Mouse (Mus musculus) ES-E14 (cell line): ENCODE results near the gene Gm45194. TPM values are rescaled to one million over a fixed set of nuclear protein-coding genes. Genes with fewer than 3 reads are reported as not detected.

ENCODE experiments used
- DNase-seq: peaks from one replicate; pipeline ENCODE4 v3.0.0-alpha.2; 2013; ENCODE audit warnings: low read depth, low spot score
- H3K27ac ChIP-seq: 2 replicates; pipeline ENCODE4 v1.5.1; 2012; ENCODE audit warnings: low read depth, mild to moderate bottlenecking, low read length, moderate library complexity, mixed read lengths; ENCODE audit not compliant: poor library complexity, insufficient read depth, severe bottlenecking
- H3K36me3 ChIP-seq: 2 replicates; pipeline ENCODE4 v1.6.1; 2012; ENCODE audit warnings: mild to moderate bottlenecking, low read length, moderate library complexity, mixed read lengths; ENCODE audit not compliant: control insufficient read depth, poor library complexity, insufficient read depth, severe bottlenecking
- H3K4me1 ChIP-seq, 2 experiments: fragments of 150-350 bp in 1 of 2; sonication (generic) in 1 of 2; 2 replicates each; pipeline ENCODE4 v1.6.1; 2012; ENCODE audit warnings: low read length in 2 of 2, mild to moderate bottlenecking in 1 of 2, mixed read lengths in 1 of 2; ENCODE audit not compliant: control insufficient read depth in 2 of 2, insufficient read depth in 2 of 2, poor library complexity in 1 of 2
- H3K4me3 ChIP-seq, 2 experiments: fragments of 150-350 bp in 1 of 2; sonication (generic) in 1 of 2; 2 replicates each; pipeline ENCODE4 v1.5.1; 2012; ENCODE audit warnings: low read length in 2 of 2, low read depth in 1 of 2, mild to moderate bottlenecking in 1 of 2, mixed read lengths in 1 of 2; ENCODE audit not compliant: insufficient read depth in 1 of 2, poor library complexity in 1 of 2, severe bottlenecking in 1 of 2
- H3K9ac ChIP-seq: 2 replicates; pipeline ENCODE4 v1.6.1; 2012; ENCODE audit warnings: low read depth, mild to moderate bottlenecking, low read length, mixed read lengths; ENCODE audit not compliant: poor library complexity, insufficient read depth, severe bottlenecking
- H3K9me3 ChIP-seq: fragments of 150-350 bp; sonication (generic); 2 replicates; pipeline ENCODE4 v1.6.1; 2012; ENCODE audit warnings: low read depth, mild to moderate bottlenecking, low read length; ENCODE audit not compliant: control insufficient read depth, insufficient read depth
- CHD2 ChIP-seq: IDR thresholded peaks from 2 replicates; pipeline ENCODE4 v1.6.1; 2014; ENCODE audit warnings: mild to moderate bottlenecking, low read depth, low read length, inconsistent platforms
- HCFC1 ChIP-seq: IDR thresholded peaks from 2 replicates; pipeline ENCODE4 v1.6.1; 2012; ENCODE audit warnings: low read length, inconsistent platforms, borderline replicate concordance; ENCODE audit not compliant: insufficient read depth
- MAFK ChIP-seq: IDR thresholded peaks from 2 replicates; pipeline ENCODE4 v1.6.1; 2014; ENCODE audit warnings: mild to moderate bottlenecking, low read depth, low read length, inconsistent platforms; ENCODE audit not compliant: insufficient read depth
- ZC3H11A ChIP-seq: IDR thresholded peaks from 2 replicates; pipeline ENCODE4 v1.6.1; 2012; ENCODE audit warnings: low read depth, mild to moderate bottlenecking, inconsistent platforms, low read length, borderline replicate concordance
- ZNF384 ChIP-seq: IDR thresholded peaks from 2 replicates; pipeline ENCODE4 v1.6.1; 2012; ENCODE audit warnings: low read depth, low read length, inconsistent platforms
- in situ Hi-C, 2 experiments: fragments of 600-800 bp; cut with MboI; formaldehyde crosslinking; loops; one replicate each; pipeline ENCODE4 v1.15.1; 2025; ENCODE audit warnings: low sequenced_read_pairs in 2 of 2, inconsistent platforms in 1 of 2; ENCODE audit not compliant: unreplicated experiment in 2 of 2
- total RNA-seq: library from RNA; depleted of rRNA; stranded (reverse); fragments of 300-350 nt; gene quantifications from 2 replicates; pipeline ENCODE4 v1.2.3, GENCODE M21; 2012; rRNA removed

The Gm45194 gene
- total RNA-seq: 0.21 and 0.36 TPM in 2 replicates

DNA sequence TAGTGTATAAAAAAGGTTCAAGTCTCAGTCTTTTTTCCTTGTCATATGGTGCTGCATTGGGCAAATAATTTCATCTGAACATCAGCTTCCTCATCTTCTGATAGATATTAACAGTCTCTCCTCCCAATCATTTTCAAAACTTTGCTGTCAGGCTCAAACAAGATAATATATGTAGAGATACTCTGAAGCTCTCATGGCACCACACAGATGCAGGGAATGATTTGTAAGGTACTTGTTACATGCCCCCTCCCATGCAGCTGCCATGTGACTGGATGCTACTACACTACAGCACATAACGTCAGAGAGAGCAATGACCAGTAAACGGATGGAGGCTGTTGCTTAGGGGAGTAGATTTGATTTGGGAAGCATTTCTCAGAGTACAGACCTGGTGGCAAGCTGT, at the start of gene Gm45194:
Gene Gm45194 (plus strand): TSS at position 301 of the 400 bp plus-strand sequence.
- TF ChIP-seq HCFC1 (no peak), ZC3H11A (no peak), MAFK (no peak), ZNF384 (no peak), CHD2 (no peak)
- no peak within 1 kb of the TSS for H3K27ac ChIP-seq
- in situ Hi-C loops: no loop called here
- no peaks in the 10 kb centered on the region for H3K4me1 ChIP-seq
- DNase-seq: no peak
- H3K36me3 ChIP-seq: no peaks in the 10 kb centered on the region
- no peak within 1 kb of the TSS for H3K9ac ChIP-seq
- H3K9me3 ChIP-seq: no peaks in the 10 kb centered on the region
- no peak within 1 kb of the TSS for H3K4me3 ChIP-seq

DNA sequence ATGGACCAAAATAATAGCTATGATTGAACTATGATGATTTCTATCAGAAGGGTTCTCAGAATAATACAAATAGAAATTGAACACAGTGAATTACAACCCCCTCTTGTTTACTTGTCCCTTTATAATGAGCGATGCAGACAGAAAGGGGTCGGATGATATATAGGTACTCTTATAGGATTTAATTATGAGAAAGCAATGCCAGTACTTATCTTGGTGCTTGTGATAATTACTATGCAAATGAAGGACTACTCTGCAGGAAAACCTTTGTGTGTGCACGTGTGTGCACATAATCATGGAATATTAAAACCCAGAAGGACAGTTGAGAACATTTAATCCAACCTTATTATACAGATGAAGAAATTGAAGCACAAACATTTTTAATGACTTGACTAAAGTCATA, 35.3 kb upstream of the Gm45194 start:
- in situ Hi-C loops: no loop called here
- Histone ChIP-seq H3K4me3 (no peak overlapping the region), H3K27ac (no peak overlapping the region), H3K36me3 (no peaks in the 10 kb centered on the region), H3K9me3 (no peaks in the 10 kb centered on the region), H3K9ac (no peak overlapping the region), H3K4me1 (no peaks in the 10 kb centered on the region)
- no peak for DNase-seq
- TF ChIP-seq MAFK (no peak), HCFC1 (no peak), ZNF384 (no peak), CHD2 (no peak), ZC3H11A (no peak)

DNA sequence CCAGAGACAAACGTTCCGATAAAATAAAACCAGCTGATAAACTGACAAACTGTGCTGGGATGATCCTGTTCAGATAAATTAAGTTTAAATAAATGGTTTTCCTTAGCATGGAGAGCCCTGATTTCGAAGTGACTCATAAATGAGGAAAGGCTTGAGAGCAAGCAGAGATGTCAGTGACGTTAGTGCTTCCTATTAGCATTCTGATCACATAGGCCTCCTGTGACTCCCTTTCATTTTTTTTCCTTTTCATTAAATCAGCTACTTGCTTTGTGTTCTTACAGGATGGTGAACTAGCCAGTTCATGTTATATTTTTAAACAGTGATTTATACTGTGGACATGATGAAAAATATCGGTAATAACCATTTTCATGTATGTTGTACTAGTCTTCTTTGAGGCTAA, 9.9 kb upstream of the Gm45194 start:
- no peak for DNase-seq
- no peak overlapping the region for H3K27ac ChIP-seq
- no peaks in the 10 kb centered on the region for H3K9me3 ChIP-seq
- TF ChIP-seq CHD2: no peak
- no peak for TF ChIP-seq ZNF384
- no peak for TF ChIP-seq HCFC1
- no peak for TF ChIP-seq ZC3H11A
- no peak for TF ChIP-seq MAFK
- in situ Hi-C loops: no loop called here
- H3K9ac ChIP-seq: no peak overlapping the region
- H3K4me1 ChIP-seq: no peaks in the 10 kb centered on the region
- no peaks in the 10 kb centered on the region for H3K36me3 ChIP-seq
- H3K4me3 ChIP-seq: no peak overlapping the region

DNA sequence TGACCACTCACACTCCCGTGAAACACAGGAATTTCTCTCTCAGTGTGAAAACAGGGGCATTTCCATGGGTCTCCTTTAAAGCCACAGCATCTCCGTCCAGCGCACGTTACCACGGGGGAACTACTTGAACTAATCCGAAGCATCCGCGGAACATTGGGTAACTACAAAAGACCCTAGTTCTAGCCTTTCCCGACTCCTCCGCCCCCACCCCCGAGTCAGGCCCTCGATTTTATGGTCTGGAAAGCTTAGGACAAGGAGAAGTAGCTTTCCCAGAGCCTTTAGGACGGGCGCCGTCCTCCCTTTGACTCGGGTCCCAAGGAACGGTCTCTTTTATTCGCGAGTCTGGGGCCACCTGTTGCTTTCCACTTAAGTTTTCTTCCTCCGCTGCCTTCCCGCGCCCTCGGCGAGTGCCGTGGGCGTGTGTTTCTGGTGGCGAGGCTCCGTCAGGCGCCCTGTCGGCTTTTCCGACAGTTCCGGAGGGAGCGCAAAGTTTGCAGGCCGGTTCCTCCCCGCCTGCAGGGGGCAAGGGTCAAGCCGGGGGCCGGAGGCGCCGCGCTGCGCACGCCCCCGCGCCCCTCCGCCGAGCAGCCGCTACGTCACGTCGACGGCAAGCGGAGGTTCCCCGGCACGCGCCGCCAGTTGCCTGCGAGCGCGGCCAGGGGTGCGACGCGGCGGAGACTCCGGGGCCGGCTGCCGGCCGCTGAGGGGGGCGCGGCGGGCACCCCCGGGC, 3.3 kb downstream of the Gm45194 start:
- Histone ChIP-seq H3K4me3 (peak overlapping the region; percentile 38 to 53; a peak in 3 of 4 replicates), H3K9ac (no peak overlapping the region), H3K27ac (no peak overlapping the region), H3K9me3 (no peaks in the 10 kb centered on the region), H3K36me3 (no peaks in the 10 kb centered on the region), H3K4me1 (no peaks in the 10 kb centered on the region)
- in situ Hi-C loops: no loop called here
- TF ChIP-seq CHD2 (no peak), HCFC1 (no peak), ZNF384 (no peak), MAFK (no peak), ZC3H11A (no peak)
- no peak for DNase-seq

DNA sequence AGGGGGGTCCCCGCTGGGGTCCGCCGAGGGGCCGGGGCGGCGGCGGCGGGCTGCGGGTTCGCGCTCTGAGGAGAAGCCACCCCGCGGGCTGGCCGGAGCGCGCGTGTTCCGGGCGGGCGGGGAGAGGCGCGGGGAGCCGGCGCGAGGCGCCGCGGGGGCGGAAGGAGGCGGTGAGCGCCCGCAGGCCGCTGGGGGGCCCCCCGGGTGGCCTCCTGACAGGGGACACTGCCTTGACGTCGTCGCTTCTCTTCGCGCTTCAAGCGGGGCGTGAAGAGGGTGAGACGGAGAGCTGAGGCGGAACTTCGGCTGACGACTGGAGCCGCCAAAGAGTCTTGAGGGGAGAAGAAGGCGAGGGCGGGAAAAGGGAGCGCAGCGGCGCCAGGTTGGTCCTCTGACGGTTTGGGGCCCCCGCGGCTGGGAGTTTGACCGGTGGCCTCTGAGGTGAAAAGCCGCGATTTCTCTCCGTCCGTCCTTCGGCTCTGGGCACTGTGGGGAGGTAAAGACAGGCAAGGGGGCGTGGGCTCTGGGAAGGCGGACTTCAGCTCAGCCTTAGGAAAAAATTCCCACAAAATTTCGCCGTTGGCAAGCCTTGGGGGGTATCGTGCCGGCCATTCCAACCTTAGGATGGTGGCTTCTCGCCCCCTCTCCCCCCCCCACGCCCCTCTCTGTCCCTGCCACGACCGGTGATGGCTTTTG, 4.0 kb downstream of the Gm45194 start:
- DNase-seq: no peak
- no peaks in the 10 kb centered on the region for H3K36me3 ChIP-seq
- peak overlapping the region; percentile 26 to 53; a peak in 3 of 4 replicates for H3K4me3 ChIP-seq
- H3K27ac ChIP-seq: no peak overlapping the region
- TF ChIP-seq ZC3H11A (no peak), MAFK (no peak), CHD2 (no peak), ZNF384 (no peak), HCFC1 (no peak)
- in situ Hi-C loops: no loop called here
- H3K9me3 ChIP-seq: no peaks in the 10 kb centered on the region
- H3K4me1 ChIP-seq: no peaks in the 10 kb centered on the region
- H3K9ac ChIP-seq: no peak overlapping the region
